Mouse (Mus musculus) limb, embryonic 14.5 days (tissue): ENCODE measurements around the gene Fcor. TPM values are rescaled to one million over a fixed set of nuclear protein-coding genes. Genes with fewer than 3 reads are reported as not detected.

Source experiments
- ATAC-seq: fragments of 200-750 bp; cut with Nextera tagmentation; 2 replicates; pipeline ENCODE4 v1.8.0; 2017; ENCODE audit warnings: low read depth, moderate number of reproducible peaks, moderate TSS enrichment; ENCODE audit not compliant: low FRiP score
- DNase-seq: peaks from one replicate; pipeline ENCODE4 v3.0.0-alpha.2; 2015; ENCODE audit warnings: low spot score
- H3K27ac ChIP-seq: fragments of 300-500 bp; sonication (generic); replicated peaks from 2 replicates; pipeline ENCODE4 v1.5.1; 2014; ENCODE audit warnings: low read depth, mild to moderate bottlenecking, low read length, moderate library complexity, mixed read lengths
- H3K27me3 ChIP-seq: fragments of 300-500 bp; sonication (generic); 2 replicates; pipeline ENCODE4 v1.6.1; 2014; ENCODE audit warnings: low read length, mixed read lengths; ENCODE audit not compliant: control insufficient read depth, insufficient read depth
- H3K36me3 ChIP-seq: fragments of 300-500 bp; sonication (generic); 2 replicates; pipeline ENCODE4 v1.6.1; 2014; ENCODE audit warnings: mild to moderate bottlenecking, low read length, moderate library complexity, mixed read lengths; ENCODE audit not compliant: control insufficient read depth, insufficient read depth
- H3K4me1 ChIP-seq: fragments of 300-500 bp; sonication (generic); 2 replicates; pipeline ENCODE4 v1.6.1; 2014; ENCODE audit warnings: antibody characterized with exemption, low read length, mixed read lengths; ENCODE audit not compliant: control insufficient read depth, insufficient read depth
- H3K4me2 ChIP-seq: fragments of 300-500 bp; sonication (generic); replicated peaks from 2 replicates; pipeline ENCODE4 v1.6.1; 2014; ENCODE audit warnings: low read depth, mild to moderate bottlenecking, low read length, moderate library complexity; ENCODE audit not compliant: severe bottlenecking
- H3K4me3 ChIP-seq: fragments of 300-500 bp; sonication (generic); replicated peaks from 2 replicates; pipeline ENCODE4 v1.5.1; 2014; ENCODE audit warnings: low read length
- H3K9ac ChIP-seq: fragments of 300-500 bp; sonication (generic); 2 replicates; pipeline ENCODE4 v1.6.1; 2014; ENCODE audit warnings: mild to moderate bottlenecking, low read depth, low read length, moderate library complexity; ENCODE audit not compliant: severe bottlenecking
- H3K9me3 ChIP-seq: fragments of 300-500 bp; sonication (generic); 2 replicates; pipeline ENCODE4 v1.6.1; 2016; ENCODE audit warnings: low read length; ENCODE audit not compliant: control insufficient read depth
- POLR2A ChIP-seq: fragments of 200-500 bp; IDR thresholded peaks from 2 replicates; pipeline ENCODE4 v1.8.0; 2012; ENCODE audit warnings: inconsistent platforms, mild to moderate bottlenecking, moderate library complexity, borderline replicate concordance; ENCODE audit not compliant: insufficient read depth, insufficient read length; ENCODE audit errors: extremely low read depth
- WGBS: fragments of 180-500 bp; shearing (Covaris S2); extraction: QIAGEN DNeasy Blood & Tissue Kit; methylation state at CpG from one replicate; pipeline ENCODE4 v1.1.7; 2014; 5-methylcytosine and 5-hydroxymethylcytosine counted together
- polyA plus RNA-seq, 2 experiments: library from polyadenylated mRNA; depleted of rRNA in 1 of 2; stranded (reverse) in 1 of 2; unstranded in 1 of 2; fragments of >200 nt; fragmentation: Nextera tagmentation in 1 of 2; extraction: Ambion mirVana in 1 of 2; gene quantifications; 2 replicates each; pipeline versions ENCODE4 v1.2.1 to v1.2.3; 2012 to 2014

The Fcor gene
- polyA plus RNA-seq, 2 experiments, result 7.3 to 14.1 TPM

DNA sequence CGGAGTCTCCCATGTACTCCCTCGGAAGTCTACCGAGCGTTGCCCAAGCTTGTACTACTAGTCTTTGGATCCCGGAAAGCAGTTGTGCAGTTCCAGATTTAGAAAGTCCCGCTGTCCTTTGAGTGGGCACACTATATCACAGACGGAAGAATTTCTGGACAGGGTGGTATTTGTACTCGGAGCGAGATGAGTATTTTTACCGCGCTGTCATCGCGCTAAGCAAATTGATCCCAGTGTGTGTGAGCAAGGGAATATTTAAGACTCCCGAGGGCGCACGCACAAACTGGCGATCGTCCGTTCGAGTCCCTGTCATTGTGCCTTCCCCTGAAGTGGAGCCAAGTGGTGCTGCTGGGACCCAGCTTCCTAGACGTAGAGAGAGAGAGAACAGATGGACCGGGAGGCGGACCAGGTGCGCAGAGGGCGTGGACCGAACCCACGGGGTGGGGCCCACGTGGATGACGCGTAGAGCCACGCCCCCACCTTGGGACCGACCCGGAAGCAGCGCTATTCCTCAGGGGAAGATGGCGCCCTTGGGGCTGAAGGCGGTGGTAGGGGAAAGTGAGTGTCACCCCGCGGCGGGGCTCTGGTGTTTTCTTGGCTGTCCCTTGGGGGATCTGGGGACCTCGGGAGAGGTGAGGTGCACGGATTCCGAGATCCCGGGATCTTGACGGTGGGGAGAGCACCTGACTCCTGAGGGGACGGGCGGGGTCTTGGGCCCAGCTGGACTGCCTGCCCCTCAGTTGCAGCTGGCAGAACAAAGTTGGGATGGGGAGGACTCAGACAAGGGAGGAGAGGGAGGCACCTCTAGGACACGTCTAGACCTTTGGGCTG, 41.3 kb downstream of the Fcor start, which contains the start of gene Stxbp2:
TSS of gene Stxbp2 (plus strand) at position 309 of the 831 bp plus-strand sequence.
- Histone ChIP-seq H3K27ac (no peak within 1 kb of the TSS), H3K4me3 (peak within 1 kb of the TSS; percentile 46)

DNA sequence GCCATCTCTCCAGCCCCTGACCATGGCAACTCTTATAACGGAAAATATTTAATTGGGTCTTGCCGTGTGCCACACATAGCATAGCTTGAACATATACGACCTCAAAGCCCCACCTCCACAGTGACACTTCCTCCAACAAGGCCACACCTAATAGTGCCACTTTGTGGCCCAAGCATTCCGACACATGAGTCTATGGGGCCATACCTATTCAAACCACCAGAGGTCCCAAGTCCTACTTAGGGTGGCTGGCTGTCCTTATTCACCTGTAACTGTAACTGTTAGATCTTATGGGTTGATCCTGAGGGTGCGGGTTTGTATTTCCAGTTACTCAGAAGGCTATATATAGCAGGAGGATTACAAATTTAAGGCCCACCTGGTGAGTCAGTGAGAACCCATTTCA, 44.1 kb downstream of the Fcor start:
- Histone ChIP-seq H3K9ac (no peak overlapping the region), H3K27me3 (0 out of 2 replicates have a peak, but pooled peaks cover 6% of the 10 kb centered on the region), H3K9me3 (no peaks in the 10 kb centered on the region), H3K27ac (no peak overlapping the region), H3K4me3 (no peak overlapping the region), H3K4me1 (no peaks in the 10 kb centered on the region), H3K4me2 (no peak overlapping the region), H3K36me3 (no peaks in the 10 kb centered on the region)
- whole genome bisulfite sequencing, result 25% methylated on average over 5 of the region's 5 CpGs
- ATAC-seq, result peak; percentile 50; the same call in 1 of the 2 replicates
- peak; percentile 10 for DNase-seq
- TF ChIP-seq POLR2A, result no peak

More for the DNA sequence above, 41.3 kb downstream of the Fcor start, which contains the start of gene Stxbp2:
- no peaks in the 10 kb centered on the region for H3K4me1 ChIP-seq
- 8% methylated on average over 47 of the region's 47 CpGs for WGBS
- no peaks in the 10 kb centered on the region for H3K9me3 ChIP-seq
- H3K4me2 ChIP-seq, result peak within 1 kb of the TSS; percentile 72
- H3K27me3 ChIP-seq, result 0 out of 2 replicates have a peak, but pooled peaks cover 6% of the 10 kb centered on the region
- DNase-seq, result peak; percentile 44
- H3K36me3 ChIP-seq, result no peaks in the 10 kb centered on the region
- H3K9ac ChIP-seq, result peak within 1 kb of the TSS; percentile 58
- TF ChIP-seq POLR2A, result no peak
- ATAC-seq, result peak; percentile 67

DNA sequence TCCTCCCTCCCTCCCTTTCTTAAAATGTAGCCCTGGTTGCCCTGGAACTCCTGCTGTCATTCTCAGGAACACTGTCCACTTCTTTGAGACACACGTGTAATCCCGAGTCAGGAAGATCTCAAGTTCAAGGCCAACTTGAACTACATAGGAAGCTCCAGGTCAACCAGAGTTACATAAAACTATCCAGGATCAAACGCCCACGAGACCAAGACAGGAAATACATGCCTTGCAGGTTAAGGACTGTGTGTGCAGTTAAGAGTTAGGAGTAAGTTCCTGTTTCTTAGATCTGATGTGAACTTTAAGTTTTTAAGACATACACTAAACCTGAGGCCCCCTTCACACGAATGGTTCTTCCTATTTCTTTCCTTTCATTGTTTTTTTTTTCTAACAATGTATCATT, 45.2 kb downstream of the Fcor start:
- DNase-seq (no peak), ATAC-seq (no peak)
- Histone ChIP-seq H3K4me2 (no peak overlapping the region), H3K27ac (no peak overlapping the region), H3K36me3 (no peaks in the 10 kb centered on the region), H3K4me3 (no peak overlapping the region), H3K4me1 (no peaks in the 10 kb centered on the region), H3K27me3 (0 out of 2 replicates have a peak, but pooled peaks cover 6% of the 10 kb centered on the region), H3K9ac (no peak overlapping the region), H3K9me3 (no peaks in the 10 kb centered on the region)
- no peak for TF ChIP-seq POLR2A
- 61% methylated on average over 5 of the region's 5 CpGs for WGBS

DNA sequence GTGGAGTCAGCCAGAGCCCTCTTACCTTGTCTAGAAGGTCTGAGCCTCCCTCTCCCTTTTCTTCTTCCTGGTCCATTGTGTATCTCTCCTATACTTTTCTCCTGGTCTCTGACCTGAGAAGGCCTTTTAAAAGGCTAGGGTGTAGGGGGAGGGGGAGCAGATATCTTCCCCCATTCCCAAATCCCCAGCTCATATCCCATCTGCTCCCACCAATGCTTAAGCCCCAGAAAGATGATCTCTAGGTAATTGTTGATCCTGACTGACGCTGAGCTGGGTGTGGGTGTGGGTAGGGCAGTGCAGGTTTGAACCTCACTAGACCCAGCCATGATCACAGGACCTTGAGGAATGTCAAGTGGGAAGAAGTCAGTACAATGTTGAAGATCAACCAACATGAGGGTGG, 46.7 kb downstream of the Fcor start, which contains the start of gene Pcp2:
TSS of gene Pcp2 (minus strand) at position 101 of the 400 bp plus-strand sequence.
- DNase-seq (no peak), ATAC-seq (no peak)
- peaks cover 1% of the 10 kb centered on the region; the same call in 1 of the 2 replicates for H3K4me1 ChIP-seq
- no peaks in the 10 kb centered on the region for H3K27me3 ChIP-seq
- no peak within 1 kb of the TSS for H3K4me3 ChIP-seq
- H3K4me2 ChIP-seq, result no peak within 1 kb of the TSS
- no peaks in the 10 kb centered on the region for H3K9me3 ChIP-seq
- H3K36me3 ChIP-seq, result no peaks in the 10 kb centered on the region
- WGBS, result 50% methylated on average over 1 of the region's 1 CpGs
- no peak within 1 kb of the TSS for H3K9ac ChIP-seq
- TF ChIP-seq POLR2A, result no peak
- no peak within 1 kb of the TSS for H3K27ac ChIP-seq

DNA sequence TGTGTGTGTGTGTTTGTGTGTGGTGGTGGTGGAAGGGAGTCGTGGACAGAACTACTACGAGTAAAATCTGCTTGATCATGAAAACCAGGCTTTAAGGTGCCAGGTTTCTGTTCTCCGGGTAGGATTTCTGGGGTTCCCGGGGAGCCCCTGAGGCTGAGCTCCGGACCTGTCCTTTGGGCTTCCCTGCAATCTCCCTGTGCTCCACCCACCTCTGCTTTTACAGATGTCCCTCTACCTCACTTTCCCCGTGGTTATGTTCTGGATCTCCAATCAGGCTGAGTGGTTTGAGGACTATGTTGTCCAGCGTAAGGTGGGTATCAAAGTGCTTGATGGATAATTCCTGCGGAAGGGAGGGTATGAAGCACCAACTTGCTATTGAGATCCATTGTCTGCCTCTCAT, 50.0 kb downstream of the Fcor start:
- Histone ChIP-seq H3K4me2 (peak overlapping the region; percentile 77), H3K36me3 (peaks cover 17% of the 10 kb centered on the region), H3K9ac (peak overlapping the region; percentile 63), H3K9me3 (no peaks in the 10 kb centered on the region), H3K4me1 (peaks cover 5% of the 10 kb centered on the region), H3K27ac (no peak overlapping the region), H3K27me3 (no peaks in the 10 kb centered on the region), H3K4me3 (peak overlapping the region; percentile 82)
- no peak for TF ChIP-seq POLR2A
- 71% methylated on average over 8 of the region's 8 CpGs for WGBS
- ATAC-seq (no peak), DNase-seq (no peak)
